Mouse (Mus musculus) cerebellum, adult 8-10 months (tissue): ENCODE data around the gene Ncf2.
"Not testable (repeated sequence)": the region's sequence is repeated elsewhere in the genome, so short reads cannot be mapped to it uniquely, and the experiment has no call there.

Experiments
- DNase-seq: peaks from one replicate; pipeline ENCODE4 v3.0.0; 2022

The Ncf2 gene

GRCm38 (mm10) chr1:152799897-152800296, at the start of gene Ncf2:
Ncf2 (plus strand) TSS chr1:152800194.
- DNase-seq, result no peak

GRCm38 (mm10) chr1:152750312-152750965, 49.6 kb upstream of the Ncf2 start, which contains the start of gene Apobec4:
Apobec4 (plus strand) TSS chr1:152750551.
- no peak for DNase-seq

- no peak for DNase-seq
Observed at GRCm38 (mm10) chr1:152761791-152762190, 38.2 kb upstream of the Ncf2 start.

GRCm38 (mm10) chr1:152766032-152766772, 33.8 kb upstream of the Ncf2 start, which contains the start of the genes Rgl1 and Arpc5:
Rgl1 (minus strand) TSS chr1:152766351.
Arpc5 (plus strand) TSS chr1:152766542.
- peak; percentile 95 for DNase-seq

GRCm38 (mm10) chr1:152766804-152767748, 32.9 kb upstream of the Ncf2 start:
- peak; percentile 47 for DNase-seq

- peak; percentile 88 for DNase-seq
Observed at GRCm38 (mm10) chr1:152767749-152768488, 32.1 kb upstream of the Ncf2 start.

- DNase-seq, result no peak
Observed at GRCm38 (mm10) chr1:152771016-152771415, 29.0 kb upstream of the Ncf2 start.

- DNase-seq, result not testable (repeated sequence)
Observed at GRCm38 (mm10) chr1:152774601-152775000, 25.4 kb upstream of the Ncf2 start.

- DNase-seq, result peak; percentile 28
Observed at GRCm38 (mm10) chr1:152779071-152779737, 20.8 kb upstream of the Ncf2 start.

- no peak for DNase-seq
Observed at GRCm38 (mm10) chr1:152784620-152785019, 15.4 kb upstream of the Ncf2 start.

GRCm38 (mm10) chr1:152785446-152785845, 14.5 kb upstream of the Ncf2 start:
- not testable (repeated sequence) for DNase-seq

- no peak for DNase-seq
Observed at GRCm38 (mm10) chr1:152786953-152787352, 13.0 kb upstream of the Ncf2 start.

GRCm38 (mm10) chr1:152788121-152788660, 11.8 kb upstream of the Ncf2 start:
- DNase-seq, result no peak

- DNase-seq, result no peak
Observed at GRCm38 (mm10) chr1:152790254-152790653, 9.7 kb upstream of the Ncf2 start.

GRCm38 (mm10) chr1:152790821-152791220, 9.2 kb upstream of the Ncf2 start:
- no peak for DNase-seq

- no peak for DNase-seq
Observed at GRCm38 (mm10) chr1:152791269-152791668, 8.7 kb upstream of the Ncf2 start.

GRCm38 (mm10) chr1:152792736-152793494, 7.1 kb upstream of the Ncf2 start:
- no peak for DNase-seq

- DNase-seq, result no peak
Observed at GRCm38 (mm10) chr1:152793495-152794130, 6.4 kb upstream of the Ncf2 start.

- no peak for DNase-seq
Observed at GRCm38 (mm10) chr1:152795688-152796255, 4.2 kb upstream of the Ncf2 start.
